Mouse (Mus musculus) kidney, adult 2 months (tissue): ENCODE measurements around the gene Lrmda.

Source experiments
- CTCF ChIP-seq: fragments of 200-500 bp; conservative IDR thresholded peaks from 2 replicates; pipeline ENCODE4 v1.5.1; 2011; ENCODE audit warnings: low read depth, mild to moderate bottlenecking, control low read depth, low read length, moderate library complexity, mixed read lengths; ENCODE audit not compliant: insufficient read depth, insufficient read length
- POLR2A ChIP-seq: fragments of 200-500 bp; IDR thresholded peaks from one replicate; pipeline ENCODE4 v1.6.1; 2011; ENCODE audit warnings: low read depth, low read length, control low read depth

DNA sequence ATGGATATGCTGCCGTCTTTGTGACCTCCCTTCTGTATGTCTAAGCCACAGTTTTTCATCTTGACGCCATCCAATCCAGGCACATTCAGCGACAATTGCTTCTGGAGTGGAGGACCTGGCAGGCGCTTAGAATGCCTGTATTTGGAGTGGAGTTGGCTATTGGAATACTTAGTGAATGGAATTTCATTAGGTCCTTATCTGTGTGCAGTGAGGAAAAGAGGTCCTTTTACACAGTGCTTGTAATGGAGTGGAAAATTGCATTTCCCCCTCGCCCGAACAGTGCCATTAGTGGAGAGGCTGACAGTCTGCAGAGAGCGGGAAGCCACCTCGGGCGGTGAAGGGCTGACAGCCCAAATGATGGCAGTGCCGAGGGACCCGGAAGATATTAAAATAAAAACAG, 719.1 kb downstream of the Lrmda start:
- TF ChIP-seq CTCF, result no peak
- TF ChIP-seq POLR2A, result no peak
